Mouse (Mus musculus) midbrain, embryonic 16.5 days (tissue): ENCODE data around the gene Rbfox2. TPM values are rescaled to one million over a fixed set of nuclear protein-coding genes. Genes with fewer than 3 reads are reported as not detected.

Experiments used
- ATAC-seq: fragments of 200-750 bp; cut with Nextera tagmentation; 2 replicates; pipeline ENCODE4 v1.8.0; 2017; ENCODE audit warnings: moderate TSS enrichment
- H3K27ac ChIP-seq: fragments of 300-500 bp; sonication (generic); 2 replicates; pipeline ENCODE4 v1.5.1; 2014; ENCODE audit warnings: mild to moderate bottlenecking, low read length, mixed read lengths
- H3K27me3 ChIP-seq: fragments of 300-500 bp; sonication (generic); 2 replicates; pipeline ENCODE4 v1.6.1; 2014; ENCODE audit warnings: low read depth, low read length, mixed read lengths; ENCODE audit not compliant: control insufficient read depth, insufficient read depth
- H3K36me3 ChIP-seq: fragments of 300-500 bp; sonication (generic); 2 replicates; pipeline ENCODE4 v1.6.1; 2014; ENCODE audit warnings: mild to moderate bottlenecking, low read length, moderate library complexity, mixed read lengths; ENCODE audit not compliant: control insufficient read depth, insufficient read depth
- H3K4me1 ChIP-seq: fragments of 300-500 bp; sonication (generic); 2 replicates; pipeline ENCODE4 v1.6.1; 2014; ENCODE audit warnings: mild to moderate bottlenecking, low read length, mixed read lengths; ENCODE audit not compliant: control insufficient read depth, insufficient read depth
- H3K4me2 ChIP-seq: fragments of 300-500 bp; sonication (generic); 2 replicates; pipeline ENCODE4 v1.6.1; 2014; ENCODE audit warnings: mild to moderate bottlenecking, low read length, mixed read lengths
- H3K4me3 ChIP-seq: fragments of 300-500 bp; sonication (generic); 2 replicates; pipeline ENCODE4 v1.5.1; 2014; ENCODE audit warnings: low read depth, mild to moderate bottlenecking, low read length, moderate library complexity, mixed read lengths
- H3K9ac ChIP-seq: fragments of 300-500 bp; sonication (generic); 2 replicates; pipeline ENCODE4 v1.6.1; 2014; ENCODE audit warnings: low read depth, low read length, mixed read lengths
- H3K9me3 ChIP-seq: fragments of 300-500 bp; sonication (generic); replicated peaks from 2 replicates; pipeline ENCODE4 v1.6.1; 2014; ENCODE audit warnings: mild to moderate bottlenecking, low read length, mixed read lengths; ENCODE audit not compliant: control insufficient read depth, poor library complexity, severe bottlenecking
- WGBS: fragments of 180-500 bp; shearing (Covaris S2); extraction: QIAGEN DNeasy Blood & Tissue Kit; methylation state at CpG from one replicate; pipeline ENCODE4 v1.1.7; 2014; 5-methylcytosine and 5-hydroxymethylcytosine counted together
- polyA plus RNA-seq: library from polyadenylated mRNA; unstranded; fragments of >200 nt; fragmentation: Nextera tagmentation; extraction: Ambion mirVana; gene quantifications from 2 replicates; pipeline ENCODE4 v1.2.1, GENCODE M21; 2015

The Rbfox2 gene
- polyA plus RNA-seq, 1 experiment from 2014 or later, result 165 TPM

DNA sequence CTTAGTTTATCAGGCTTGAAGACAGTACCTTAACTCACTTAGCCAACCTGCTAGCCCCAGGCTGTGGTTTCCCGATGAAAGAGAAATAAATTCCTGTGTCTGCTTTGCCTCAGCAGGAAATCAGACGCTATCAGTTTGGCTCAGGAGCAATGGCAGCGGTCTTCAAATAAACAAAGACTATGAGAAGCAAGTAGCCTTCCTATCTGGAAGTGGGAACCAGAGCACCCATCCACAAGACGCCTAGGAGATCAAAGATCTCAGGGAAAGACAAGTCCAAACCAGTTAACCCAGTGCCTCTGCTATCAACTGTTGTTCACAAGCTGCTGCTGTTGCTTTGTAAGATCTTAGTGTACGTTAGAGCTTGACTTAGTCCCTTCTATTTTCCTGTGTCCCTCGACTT lies 6.9 kb upstream of the Rbfox2 start:
- H3K36me3 ChIP-seq, result no peaks in the 10 kb centered on the region
- WGBS, result 32% methylated on average over 6 of the region's 6 CpGs
- H3K9me3 ChIP-seq, result no peaks in the 10 kb centered on the region
- no peak overlapping the region for H3K4me3 ChIP-seq
- no peak overlapping the region for H3K9ac ChIP-seq
- H3K27ac ChIP-seq, result no peak overlapping the region
- H3K27me3 ChIP-seq, result no peaks in the 10 kb centered on the region
- H3K4me2 ChIP-seq, result no peak overlapping the region
- H3K4me1 ChIP-seq, result 0 out of 2 replicates have a peak, but pooled peaks cover 2% of the 10 kb centered on the region
- no peak for ATAC-seq

DNA sequence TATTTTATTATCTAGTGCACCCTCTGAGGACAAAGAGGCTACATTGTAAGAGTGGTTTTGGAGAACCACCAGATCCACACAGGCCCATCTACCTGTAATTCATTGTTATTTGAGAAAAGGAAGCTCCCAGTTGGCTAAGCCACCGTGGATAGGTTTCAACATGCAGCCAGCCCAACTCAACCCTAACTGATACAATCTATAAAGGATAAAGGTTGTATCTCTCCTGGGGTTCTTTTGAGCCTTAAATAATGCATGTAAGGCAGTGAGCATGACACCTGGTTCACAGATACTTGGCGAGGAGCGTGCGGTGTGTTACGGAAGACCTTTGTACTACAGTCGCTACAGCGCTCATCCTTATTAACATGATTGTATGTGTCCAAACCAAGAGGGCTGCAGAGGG lies 6.0 kb upstream of the Rbfox2 start:
- Histone ChIP-seq H3K9me3 (no peaks in the 10 kb centered on the region), H3K9ac (no peak overlapping the region), H3K27me3 (no peaks in the 10 kb centered on the region), H3K4me1 (0 out of 2 replicates have a peak, but pooled peaks cover 2% of the 10 kb centered on the region), H3K4me3 (no peak overlapping the region), H3K27ac (no peak overlapping the region), H3K4me2 (no peak overlapping the region), H3K36me3 (no peaks in the 10 kb centered on the region)
- no peak for ATAC-seq
- 89% methylated on average over 7 of the region's 7 CpGs for WGBS

DNA sequence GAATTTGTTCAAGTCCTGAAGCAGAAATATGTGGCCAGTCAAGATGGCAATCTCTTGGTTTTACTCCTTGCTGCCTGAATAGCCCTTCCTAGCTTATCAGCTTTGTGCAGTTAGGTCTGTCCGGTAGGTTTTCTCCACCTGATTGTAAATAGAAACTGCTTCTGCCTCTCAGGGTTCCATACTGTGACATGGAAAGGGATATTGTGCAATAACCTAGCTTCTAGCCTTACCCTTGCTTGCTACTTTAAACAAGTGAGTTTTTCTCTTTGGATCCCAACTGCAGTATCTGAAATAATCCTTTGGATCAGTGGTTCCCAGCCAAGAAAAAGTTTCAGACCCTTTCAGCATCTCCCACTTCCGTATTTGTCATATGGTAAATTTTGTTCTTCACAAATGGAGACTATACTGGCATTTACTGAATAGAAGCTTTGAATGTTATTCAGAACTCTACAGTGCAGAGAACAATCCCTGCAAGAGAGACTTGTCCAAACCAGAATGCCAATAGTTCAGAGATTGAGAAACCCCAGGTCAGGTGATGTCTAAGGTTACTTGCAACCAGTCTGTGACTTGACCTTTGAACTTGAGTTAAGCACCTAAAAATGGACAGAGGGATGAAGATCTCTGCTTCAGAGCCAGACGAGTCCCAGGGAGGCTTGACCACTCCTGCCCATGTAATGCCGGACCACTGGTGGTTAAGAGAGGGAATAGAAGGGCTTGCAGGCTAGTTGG lies 1.1 kb upstream of the Rbfox2 start:
- WGBS, result 83% methylated on average over 4 of the region's 4 CpGs
- no peak overlapping the region for H3K4me2 ChIP-seq

DNA sequence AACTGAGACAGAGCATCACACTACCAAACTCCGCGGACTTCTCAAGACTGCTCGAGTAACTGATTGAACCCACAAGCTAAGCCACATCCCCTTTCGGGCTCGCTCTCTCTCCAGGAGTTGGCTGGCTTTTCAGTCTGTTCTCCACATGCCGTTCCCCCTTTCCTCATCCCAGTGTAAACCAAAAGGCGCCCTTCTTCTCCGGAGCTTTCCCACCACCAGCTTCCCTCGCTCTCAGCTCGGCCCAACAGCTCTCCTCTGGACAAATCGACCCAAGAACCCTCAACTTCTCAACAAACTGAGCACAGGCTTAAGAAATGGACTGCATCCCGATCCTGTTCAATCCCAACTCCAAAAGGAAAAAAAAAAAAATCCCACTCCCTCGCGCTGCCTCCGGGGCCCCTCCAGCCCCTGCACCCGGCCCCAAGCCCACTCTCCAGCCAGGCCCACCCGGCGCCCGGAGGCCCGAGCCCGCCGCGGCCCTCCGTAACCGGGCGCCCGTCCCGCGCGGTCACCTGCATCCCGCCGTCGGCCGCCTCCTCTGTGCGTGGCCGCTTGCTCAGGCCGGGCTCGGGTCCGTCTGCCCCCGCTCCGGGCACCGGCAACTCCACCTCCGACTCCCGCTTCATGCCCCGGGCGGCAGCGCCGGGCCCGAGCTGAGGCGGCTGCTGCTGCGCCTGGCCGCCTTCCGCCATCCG lies 805 bp downstream of the Rbfox2 start:
- Histone ChIP-seq H3K4me2 (peak overlapping the region; percentile 90), H3K27ac (peak overlapping the region; percentile 99), H3K27me3 (no peaks in the 10 kb centered on the region), H3K9me3 (no peaks in the 10 kb centered on the region), H3K9ac (peak overlapping the region; percentile 92), H3K4me3 (peak overlapping the region; percentile 92), H3K36me3 (no peaks in the 10 kb centered on the region), H3K4me1 (peaks cover 25% of the 10 kb centered on the region)
- no peak; the same call in 1 of the 2 replicates for ATAC-seq
- under 1% methylated on average over 44 of the region's 54 CpGs for WGBS

More for the DNA sequence above, 1.1 kb upstream of the Rbfox2 start:
- Histone ChIP-seq H3K36me3 (no peaks in the 10 kb centered on the region), H3K4me3 (no peak overlapping the region), H3K27me3 (no peaks in the 10 kb centered on the region), H3K9ac (no peak overlapping the region), H3K4me1 (peaks cover 25% of the 10 kb centered on the region), H3K9me3 (no peaks in the 10 kb centered on the region), H3K27ac (no peak overlapping the region)
- no peak for ATAC-seq

DNA sequence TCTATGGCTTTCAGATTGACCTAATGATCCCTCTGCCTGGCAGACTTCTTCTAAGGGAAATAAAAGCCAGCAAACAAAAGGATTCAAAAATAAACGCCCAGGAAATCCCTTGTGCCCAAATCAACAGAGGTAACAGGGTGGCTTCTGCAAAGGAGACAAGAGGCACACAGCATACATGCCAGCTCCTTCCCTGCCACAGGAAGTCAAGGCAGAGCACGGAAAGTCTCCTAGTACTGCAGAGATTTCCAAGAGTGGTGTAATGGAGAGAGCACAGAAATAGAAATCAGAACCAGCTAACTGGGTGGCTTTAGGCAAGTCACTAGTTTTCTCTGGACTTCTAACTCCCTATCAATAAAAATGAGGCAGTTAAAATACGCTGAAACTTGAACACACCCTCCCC lies 1.8 kb downstream of the Rbfox2 start:
- Histone ChIP-seq H3K27ac (peak overlapping the region; percentile 24; the same call in 1 of the 2 replicates), H3K9me3 (no peaks in the 10 kb centered on the region), H3K4me2 (peak overlapping the region; percentile 90), H3K9ac (peak overlapping the region; percentile 61), H3K4me3 (peak overlapping the region; percentile 92), H3K4me1 (peaks cover 29% of the 10 kb centered on the region), H3K36me3 (no peaks in the 10 kb centered on the region), H3K27me3 (no peaks in the 10 kb centered on the region)
- ATAC-seq, result no peak
- WGBS, result 9% methylated on average over 3 of the region's 3 CpGs

DNA sequence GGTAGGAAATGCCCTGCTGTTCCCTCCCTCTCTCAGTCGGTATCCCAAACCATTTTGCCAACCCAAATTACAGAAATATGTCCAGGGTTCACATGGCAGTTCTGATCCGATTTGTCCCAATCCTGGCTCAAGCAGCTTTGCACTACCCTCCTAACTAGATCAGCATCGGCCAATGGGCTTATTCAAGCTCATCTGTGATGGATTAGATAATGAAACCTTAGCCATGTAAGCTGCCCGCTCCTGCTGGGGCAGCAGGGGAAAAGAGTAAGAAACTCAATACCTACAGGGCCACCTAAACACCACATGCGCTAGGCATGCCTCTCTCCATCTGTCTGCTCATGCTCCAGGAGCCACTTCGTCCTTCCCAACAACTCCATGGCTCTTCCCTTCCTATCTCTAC lies 5.7 kb downstream of the Rbfox2 start:
- H3K9ac ChIP-seq, result no peak overlapping the region
- H3K36me3 ChIP-seq, result no peaks in the 10 kb centered on the region
- H3K27ac ChIP-seq, result no peak overlapping the region
- H3K4me1 ChIP-seq, result peaks cover 25% of the 10 kb centered on the region
- no peaks in the 10 kb centered on the region for H3K9me3 ChIP-seq
- 77% methylated on average over 6 of the region's 6 CpGs for WGBS
- H3K4me3 ChIP-seq, result no peak overlapping the region
- no peak for ATAC-seq
- H3K4me2 ChIP-seq, result no peak overlapping the region
- H3K27me3 ChIP-seq, result no peaks in the 10 kb centered on the region

DNA sequence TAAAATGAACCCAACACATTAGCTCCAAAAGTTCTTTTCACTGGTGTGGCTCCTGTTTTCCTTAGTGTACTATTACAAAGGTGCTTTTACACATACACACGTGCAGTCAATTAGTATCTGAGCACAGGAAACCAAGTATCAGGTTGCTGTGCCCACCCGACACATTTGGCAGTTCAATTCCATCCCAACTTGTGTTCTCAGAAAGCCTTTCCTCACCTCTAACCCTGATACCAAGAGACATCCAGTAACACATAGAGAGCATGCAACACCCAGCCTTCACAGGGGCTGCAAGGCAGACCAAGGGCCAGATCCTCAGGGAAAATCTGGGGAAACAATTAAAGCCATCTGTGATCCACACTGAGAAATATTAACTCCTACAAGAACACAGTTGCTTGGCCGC lies 8.2 kb downstream of the Rbfox2 start:
- Histone ChIP-seq H3K4me2 (no peak overlapping the region), H3K36me3 (no peaks in the 10 kb centered on the region), H3K27ac (no peak overlapping the region), H3K4me3 (no peak overlapping the region), H3K9ac (no peak overlapping the region), H3K9me3 (no peaks in the 10 kb centered on the region), H3K27me3 (no peaks in the 10 kb centered on the region), H3K4me1 (peaks cover 5% of the 10 kb centered on the region)
- 79% methylated on average over 3 of the region's 3 CpGs for WGBS
- no peak for ATAC-seq

DNA sequence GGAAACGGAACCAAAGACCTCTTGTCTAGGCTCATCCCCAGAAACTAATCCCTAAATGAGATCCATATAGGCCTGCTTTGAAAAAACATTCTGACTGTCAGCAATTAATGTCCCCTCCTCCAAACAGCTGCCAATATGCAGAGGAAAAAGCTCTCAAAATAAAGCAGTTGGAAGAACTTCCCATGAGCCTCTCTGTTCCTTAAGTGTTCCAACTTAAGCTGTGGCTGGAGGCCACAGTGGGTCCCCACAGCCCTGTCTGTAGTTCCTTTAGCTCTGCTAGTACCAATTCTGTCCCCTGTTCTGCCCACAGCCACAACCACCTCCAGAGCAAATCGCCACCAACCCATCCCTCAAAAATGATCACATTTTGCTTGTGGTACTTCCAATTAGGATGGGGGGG lies 10.2 kb downstream of the Rbfox2 start:
- Histone ChIP-seq H3K36me3 (no peaks in the 10 kb centered on the region), H3K27ac (no peak overlapping the region), H3K9ac (no peak overlapping the region), H3K9me3 (no peaks in the 10 kb centered on the region), H3K4me3 (no peak overlapping the region), H3K4me2 (no peak overlapping the region), H3K27me3 (no peaks in the 10 kb centered on the region), H3K4me1 (peaks cover 9% of the 10 kb centered on the region; the same call in 1 of the 2 replicates)
- ATAC-seq, result no peak
- 70% methylated on average over 2 of the region's 2 CpGs for WGBS

DNA sequence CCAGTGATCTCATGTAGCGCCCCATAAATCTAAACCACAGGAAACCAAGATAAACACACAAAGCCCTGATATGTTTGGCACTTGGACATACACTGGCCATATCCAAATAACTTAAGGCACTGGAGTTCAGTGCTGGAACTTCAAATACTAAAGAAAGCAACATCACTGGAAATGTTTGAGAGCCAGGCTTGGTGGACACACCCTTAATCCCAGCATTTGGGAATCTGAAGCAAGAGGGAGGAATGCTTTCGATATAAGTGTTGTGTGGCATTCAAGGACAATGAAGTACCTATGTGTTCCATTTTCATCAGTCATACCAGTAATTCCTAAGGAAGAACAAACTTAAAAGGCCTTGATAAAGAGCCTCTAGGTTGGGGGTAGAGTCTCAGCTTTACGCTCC lies 13.3 kb downstream of the Rbfox2 start:
- 92% methylated on average over 3 of the region's 3 CpGs for WGBS
- H3K36me3 ChIP-seq, result no peaks in the 10 kb centered on the region

More for the DNA sequence above, 13.3 kb downstream of the Rbfox2 start:
- Histone ChIP-seq H3K27me3 (no peaks in the 10 kb centered on the region), H3K9ac (no peak overlapping the region), H3K9me3 (no peaks in the 10 kb centered on the region), H3K4me1 (peaks cover 6% of the 10 kb centered on the region; the same call in 1 of the 2 replicates), H3K4me3 (no peak overlapping the region), H3K27ac (no peak overlapping the region), H3K4me2 (no peak overlapping the region)
- no peak for ATAC-seq
